Mouse (Mus musculus) G1E (cell line): ENCODE results near the gene Fam208a.

Source experiments
- CTCF ChIP-seq: IDR thresholded peaks from 2 replicates; pipeline ENCODE4 v1.5.1; 2012; ENCODE audit warnings: low read depth, low read length, inconsistent platforms, mixed read lengths
- GATA2 ChIP-seq: IDR thresholded peaks from 2 replicates; pipeline ENCODE4 v1.6.1; 2012; ENCODE audit warnings: low read depth, low read length, inconsistent platforms, borderline replicate concordance

- no peak for TF ChIP-seq CTCF
- TF ChIP-seq GATA2, result no peak
Observed at GRCm38 (mm10) chr14:27493516-27493915, 64.9 kb downstream of the Fam208a start.
